Mouse (Mus musculus) stomach, postnatal 0 days (tissue): Measurements from ENCODE around the gene Pdcd7.

Experiments used
- CTCF ChIP-seq: IDR thresholded peaks from 2 replicates; pipeline ENCODE4 v1.5.1; 2016; ENCODE audit warnings: antibody characterized with exemption, low read depth, mild to moderate bottlenecking, moderate library complexity
- EP300 ChIP-seq: optimal IDR thresholded peaks from 2 replicates; pipeline ENCODE3; 2016; ENCODE audit warnings: antibody characterized with exemption

DNA sequence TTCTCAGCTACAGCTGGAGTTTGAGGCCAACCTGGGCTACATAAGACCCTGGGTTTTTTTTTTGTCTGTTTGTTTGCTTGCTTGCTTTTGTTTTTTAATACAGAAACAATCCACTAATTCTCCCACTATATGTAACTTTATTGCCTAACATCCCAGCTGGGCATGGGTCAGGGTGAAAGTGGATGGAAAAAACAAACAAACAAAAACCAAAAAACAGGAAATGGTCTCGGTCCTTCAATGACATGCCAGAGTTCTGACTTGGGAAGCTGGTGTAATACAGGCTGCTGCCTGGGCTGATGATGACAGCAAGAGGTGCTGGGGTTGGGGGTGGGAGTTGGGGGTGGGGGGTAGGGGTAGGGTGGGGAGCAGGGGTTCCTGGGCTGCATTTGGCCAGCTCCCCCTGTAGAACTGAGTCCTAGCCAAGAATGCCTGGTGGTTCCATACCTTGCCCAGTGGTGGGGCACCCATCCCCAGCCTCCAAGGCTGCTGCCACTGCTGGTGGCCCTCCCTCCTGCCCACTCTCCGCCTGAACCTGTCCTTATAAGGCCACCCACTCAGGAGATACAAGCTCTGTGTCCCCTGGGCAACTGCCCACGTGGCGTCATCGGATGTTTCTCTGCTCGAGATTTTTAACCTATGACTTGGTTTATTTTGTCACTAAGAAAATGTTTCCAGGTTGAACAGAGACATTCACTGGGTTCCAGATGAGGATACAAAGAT is 36.3 kb downstream of the Pdcd7 start:
- no peak for TF ChIP-seq CTCF
- no peak for TF ChIP-seq EP300
